Mouse (Mus musculus) stomach, postnatal 0 days (tissue): ENCODE measurements around the gene P4ha3. TPM values are rescaled to one million over a fixed set of nuclear protein-coding genes. Genes with fewer than 3 reads are reported as not detected.

ENCODE experiments used
- ATAC-seq: fragments of 200-750 bp; cut with Nextera tagmentation; 2 replicates; pipeline ENCODE4 v1.8.0; 2017; ENCODE audit not compliant: low FRiP score, low TSS enrichment
- DNase-seq: peaks from one replicate; pipeline ENCODE4 v3.0.0-alpha.2; 2016; ENCODE audit warnings: low spot score
- H3K27ac ChIP-seq: fragments of 300-500 bp; sonication (generic); replicated peaks from 2 replicates; pipeline ENCODE4 v1.5.1; 2014; ENCODE audit warnings: mild to moderate bottlenecking, control low read depth
- H3K27me3 ChIP-seq: fragments of 300-500 bp; sonication (generic); 2 replicates; pipeline ENCODE4 v1.6.1; 2014; ENCODE audit warnings: low read length; ENCODE audit not compliant: control insufficient read depth, insufficient read depth
- H3K36me3 ChIP-seq: fragments of 300-500 bp; sonication (generic); 2 replicates; pipeline ENCODE4 v1.6.1; 2014; ENCODE audit warnings: low read length, mixed read lengths; ENCODE audit not compliant: control insufficient read depth, insufficient read depth
- H3K4me1 ChIP-seq: fragments of 300-500 bp; sonication (generic); replicated peaks from 2 replicates; pipeline ENCODE4 v1.6.1; 2014; ENCODE audit warnings: antibody characterized with exemption; ENCODE audit not compliant: control insufficient read depth, insufficient read depth
- H3K4me2 ChIP-seq: fragments of 300-500 bp; sonication (generic); replicated peaks from 2 replicates; pipeline ENCODE4 v1.6.1; 2014; ENCODE audit warnings: low read depth, mild to moderate bottlenecking, control low read depth, moderate library complexity
- H3K4me3 ChIP-seq: fragments of 300-500 bp; sonication (generic); 2 replicates; pipeline ENCODE4 v1.5.1; 2014; ENCODE audit warnings: low read depth, low read length, control low read depth
- H3K9ac ChIP-seq: fragments of 300-500 bp; sonication (generic); 2 replicates; pipeline ENCODE4 v1.6.1; 2014; ENCODE audit warnings: mild to moderate bottlenecking, low read length, control low read depth, mixed read lengths
- H3K9me3 ChIP-seq: fragments of 300-500 bp; sonication (generic); 2 replicates; pipeline ENCODE4 v1.6.1; 2016; ENCODE audit warnings: low read length; ENCODE audit not compliant: control insufficient read depth
- CTCF ChIP-seq: IDR thresholded peaks from 2 replicates; pipeline ENCODE4 v1.5.1; 2016; ENCODE audit warnings: antibody characterized with exemption, low read depth, mild to moderate bottlenecking, moderate library complexity
- EP300 ChIP-seq: optimal IDR thresholded peaks from 2 replicates; pipeline ENCODE3; 2016; ENCODE audit warnings: antibody characterized with exemption
- WGBS: fragments of 180-500 bp; shearing (Covaris S2); extraction: QIAGEN DNeasy Blood & Tissue Kit; methylation state at CpG from one replicate; pipeline ENCODE4 v1.1.7; 2014; 5-methylcytosine and 5-hydroxymethylcytosine counted together
- polyA plus RNA-seq: library from polyadenylated mRNA; unstranded; fragments of >200 nt; fragmentation: Nextera tagmentation; extraction: Ambion mirVana; gene quantifications from 2 replicates; pipeline ENCODE4 v1.2.1, GENCODE M21; 2015

P4ha3 gene
- polyA plus RNA-seq, 1 experiment from 2014 or later: 1.4 TPM

GRCm38 (mm10) chr7:100307872-100308653, 22.7 kb downstream of the P4ha3 start:
- H3K27ac ChIP-seq: no peak overlapping the region

GRCm38 (mm10) chr7:100309216-100309615, 23.9 kb downstream of the P4ha3 start:
- Histone ChIP-seq H3K27me3 (no peaks in the 10 kb centered on the region), H3K9me3 (no peaks in the 10 kb centered on the region), H3K4me2 (no peak overlapping the region), H3K4me1 (no peaks in the 10 kb centered on the region; the same call in 1 of the 2 replicates), H3K9ac (no peak overlapping the region), H3K27ac (no peak overlapping the region), H3K36me3 (no peaks in the 10 kb centered on the region), H3K4me3 (no peak overlapping the region)
- DNase-seq: no peak
- no peak for ATAC-seq
- TF ChIP-seq CTCF (no peak), EP300 (no peak)
- WGBS: 52% methylated on average over 1 of the region's 1 CpGs

More at GRCm38 (mm10) chr7:100307872-100308653, 22.7 kb downstream of the P4ha3 start:
- no peak overlapping the region for H3K4me2 ChIP-seq
- no peaks in the 10 kb centered on the region for H3K9me3 ChIP-seq
- H3K36me3 ChIP-seq: no peaks in the 10 kb centered on the region
- H3K9ac ChIP-seq: no peak overlapping the region
- no peak for DNase-seq
- ATAC-seq: no peak
- H3K4me3 ChIP-seq: no peak overlapping the region
- 85% methylated on average over 6 of the region's 6 CpGs for WGBS
- no peaks in the 10 kb centered on the region for H3K27me3 ChIP-seq
- H3K4me1 ChIP-seq: no peaks in the 10 kb centered on the region; the same call in 1 of the 2 replicates
- TF ChIP-seq EP300 (no peak), CTCF (no peak)

- no peak for TF ChIP-seq EP300
- Histone ChIP-seq H3K36me3 (no peaks in the 10 kb centered on the region), H3K9me3 (no peaks in the 10 kb centered on the region), H3K4me3 (no peak overlapping the region), H3K4me2 (no peak overlapping the region), H3K27me3 (no peaks in the 10 kb centered on the region), H3K4me1 (no peaks in the 10 kb centered on the region; the same call in 1 of the 2 replicates), H3K9ac (no peak overlapping the region), H3K27ac (no peak overlapping the region)
- 37% methylated on average over 6 of the region's 6 CpGs for WGBS
- ATAC-seq (no peak), DNase-seq (no peak)
Observed at GRCm38 (mm10) chr7:100309679-100310078, 24.4 kb downstream of the P4ha3 start.

GRCm38 (mm10) chr7:100310290-100310689, 25.0 kb downstream of the P4ha3 start:
- no peak overlapping the region for H3K4me2 ChIP-seq
- no peak for ATAC-seq
- no peaks in the 10 kb centered on the region for H3K9me3 ChIP-seq
- no peak overlapping the region for H3K27ac ChIP-seq
- no peaks in the 10 kb centered on the region for H3K27me3 ChIP-seq
- TF ChIP-seq CTCF: no peak
- no peak for TF ChIP-seq EP300
- 74% methylated on average over 12 of the region's 12 CpGs for WGBS
- no peak overlapping the region for H3K9ac ChIP-seq
- no peak overlapping the region for H3K4me3 ChIP-seq
- DNase-seq: no peak
- no peaks in the 10 kb centered on the region; the same call in 1 of the 2 replicates for H3K4me1 ChIP-seq
- no peaks in the 10 kb centered on the region for H3K36me3 ChIP-seq

- Histone ChIP-seq H3K4me3 (no peak overlapping the region), H3K36me3 (no peaks in the 10 kb centered on the region), H3K9me3 (no peaks in the 10 kb centered on the region), H3K27ac (no peak overlapping the region), H3K27me3 (no peaks in the 10 kb centered on the region), H3K9ac (no peak overlapping the region), H3K4me2 (no peak overlapping the region), H3K4me1 (no peaks in the 10 kb centered on the region; the same call in 1 of the 2 replicates)
- WGBS: 82% methylated on average over 4 of the region's 4 CpGs
- DNase-seq (no peak), ATAC-seq (no peak)
- no peak for TF ChIP-seq CTCF
- TF ChIP-seq EP300: no peak
Observed at GRCm38 (mm10) chr7:100312716-100313115, 27.4 kb downstream of the P4ha3 start.

GRCm38 (mm10) chr7:100316924-100317323, 31.6 kb downstream of the P4ha3 start:
- DNase-seq (no peak), ATAC-seq (no peak)
- WGBS: 78% methylated on average over 8 of the region's 8 CpGs
- TF ChIP-seq EP300 (no peak), CTCF (no peak)
- H3K4me1 ChIP-seq: no peaks in the 10 kb centered on the region
- H3K27me3 ChIP-seq: no peaks in the 10 kb centered on the region
- H3K36me3 ChIP-seq: no peaks in the 10 kb centered on the region
- no peak overlapping the region for H3K27ac ChIP-seq
- H3K4me3 ChIP-seq: no peak overlapping the region
- H3K4me2 ChIP-seq: no peak overlapping the region
- H3K9ac ChIP-seq: no peak overlapping the region
- no peaks in the 10 kb centered on the region for H3K9me3 ChIP-seq
